Mouse (Mus musculus) natural killer cell, adult 2 months (primary cell): ENCODE results near the gene Pabpn1l.
"Not testable (repeated sequence)": the region's sequence is repeated elsewhere in the genome, so short reads cannot be mapped to it uniquely, and the experiment has no call there.

Experiments
- DNase-seq, 2 experiments: peaks; one replicate each; pipeline ENCODE4 v3.0.0; 2022; ENCODE audit warnings: low spot score in 2 of 2

Pabpn1l gene

DNA sequence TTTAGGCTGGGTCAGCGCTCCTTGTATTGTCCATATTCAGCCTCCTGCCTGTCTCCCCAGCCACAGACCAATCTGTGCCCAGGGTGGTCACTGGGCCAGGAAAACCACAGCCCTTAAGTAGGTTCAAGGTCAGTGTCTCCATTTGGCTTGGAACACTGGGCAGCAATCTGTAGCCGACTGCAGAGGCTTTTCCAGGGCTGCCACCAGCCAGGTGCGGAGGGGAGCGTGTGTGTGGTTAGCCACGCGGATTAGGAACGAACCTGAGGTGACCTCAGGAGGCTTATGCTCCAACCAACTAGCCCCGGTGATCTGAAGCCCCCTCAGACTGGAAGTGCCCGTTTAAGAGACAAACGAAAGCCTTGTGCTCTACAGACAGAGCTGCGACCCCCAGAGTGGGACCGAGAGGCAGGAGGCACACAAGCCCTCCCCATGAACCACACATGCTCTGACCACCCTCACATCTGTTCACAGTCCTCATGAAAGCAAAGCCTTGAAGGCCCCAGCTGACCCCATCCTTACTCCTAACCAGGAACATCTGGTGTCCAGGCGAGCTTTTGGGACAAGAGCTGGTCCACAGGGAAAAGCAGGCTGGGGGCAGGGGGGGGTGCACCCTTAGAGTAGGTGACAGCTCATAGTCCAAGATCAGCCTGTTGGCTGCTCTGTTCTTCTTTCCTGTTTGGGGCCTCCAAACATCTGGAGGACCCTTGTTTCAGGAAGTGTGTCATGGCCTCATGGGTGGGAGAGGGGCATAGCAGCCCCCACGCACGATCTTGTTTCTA lies 25.8 kb upstream of the Pabpn1l start:
- no peak for DNase-seq

DNA sequence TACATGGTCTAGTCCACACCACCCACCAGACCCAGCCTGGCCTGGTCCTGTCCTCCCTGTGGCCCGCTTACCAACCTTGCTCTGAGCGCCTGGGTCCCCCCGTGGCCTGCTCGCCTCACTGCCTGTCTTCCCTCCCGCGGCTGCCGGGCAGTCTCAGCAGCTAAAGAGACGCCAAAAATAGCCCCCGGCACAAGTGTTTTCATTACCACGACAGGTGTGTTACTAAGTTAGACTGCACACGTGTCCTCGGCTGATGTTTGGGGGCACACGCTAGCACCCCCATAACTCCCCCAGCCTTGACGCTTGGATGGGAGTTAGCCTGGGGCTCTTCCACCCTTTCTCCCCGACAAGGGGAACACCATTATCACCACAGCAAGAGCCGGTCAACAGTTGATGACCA lies 23.8 kb upstream of the Pabpn1l start:
- DNase-seq: no peak

DNA sequence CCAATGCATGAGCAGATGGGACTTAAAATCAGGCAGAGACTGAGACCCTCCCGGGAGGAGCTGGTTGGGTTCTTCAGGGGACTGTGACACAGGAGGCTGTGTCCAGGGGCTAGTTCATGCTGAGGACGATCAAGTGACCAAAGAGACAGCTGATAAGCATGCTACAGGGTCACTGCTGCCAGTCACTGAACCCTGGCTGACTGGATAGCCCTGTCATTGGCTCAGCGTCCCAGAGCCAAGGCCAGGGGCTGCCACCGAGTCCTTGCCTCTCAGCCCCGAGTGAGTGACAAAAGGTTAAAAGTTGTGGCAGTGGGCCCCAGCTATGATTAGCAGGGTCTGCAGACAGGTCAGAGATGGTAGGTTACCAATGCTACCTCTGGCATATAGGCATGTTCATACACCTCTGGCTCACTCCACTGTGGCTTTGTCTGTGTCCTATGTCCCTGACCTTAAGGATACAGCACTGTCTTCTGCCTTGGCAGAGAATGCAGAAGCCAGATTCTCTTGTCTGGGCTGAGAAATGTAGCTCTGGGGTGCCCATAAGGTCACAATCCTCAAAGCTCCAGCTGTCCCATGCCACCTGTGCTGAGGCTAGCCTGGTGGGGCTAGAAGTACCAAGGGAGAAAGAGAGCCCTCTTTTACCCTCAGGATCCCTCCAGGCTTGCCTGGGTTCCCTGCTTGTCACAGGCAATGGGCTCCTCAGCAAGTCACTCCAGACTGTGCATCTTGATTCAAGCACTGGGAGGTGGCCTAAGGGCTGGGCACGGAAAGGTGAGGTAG lies 21.8 kb upstream of the Pabpn1l start:
- DNase-seq: no peak

DNA sequence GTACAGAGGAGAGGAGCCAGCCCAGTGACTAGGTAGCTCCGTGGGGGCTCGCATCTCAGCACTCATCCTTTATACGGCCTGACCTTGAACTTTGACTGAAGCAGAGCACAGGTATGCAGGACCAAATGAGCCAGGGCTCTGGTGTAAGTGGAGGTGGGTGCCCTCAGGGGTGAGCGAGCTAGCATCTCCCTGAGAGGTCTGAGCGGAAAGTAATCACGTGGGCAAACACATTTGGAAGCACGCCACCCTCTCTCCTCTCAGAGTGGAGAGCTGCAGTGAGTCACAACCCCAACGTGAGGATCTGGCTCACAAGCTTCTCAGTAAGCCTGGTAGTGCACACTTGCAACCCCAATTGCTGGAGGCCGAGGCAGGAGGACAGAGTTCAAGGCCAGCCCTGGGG lies 19.5 kb upstream of the Pabpn1l start:
- DNase-seq: no peak

DNA sequence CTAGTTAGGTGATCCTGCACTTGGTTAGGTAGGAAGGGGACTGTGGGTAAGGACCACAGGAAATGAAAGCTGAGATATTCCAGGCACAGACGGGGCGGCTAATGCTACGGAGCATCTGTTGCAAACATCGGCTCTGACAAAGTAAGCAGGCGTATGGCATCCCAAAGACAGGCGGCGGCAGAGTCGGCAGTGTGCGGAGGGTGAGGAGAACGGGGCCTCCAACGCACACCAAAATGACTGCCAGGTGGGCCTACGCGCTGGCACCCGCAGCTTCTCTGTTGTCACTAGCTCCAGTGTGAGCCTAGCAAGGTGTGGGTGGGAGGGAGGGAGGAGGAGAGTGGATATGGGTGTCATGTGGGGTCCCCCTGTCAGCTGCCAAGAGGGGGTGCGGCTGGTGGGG lies 18.9 kb upstream of the Pabpn1l start:
- DNase-seq: no peak

DNA sequence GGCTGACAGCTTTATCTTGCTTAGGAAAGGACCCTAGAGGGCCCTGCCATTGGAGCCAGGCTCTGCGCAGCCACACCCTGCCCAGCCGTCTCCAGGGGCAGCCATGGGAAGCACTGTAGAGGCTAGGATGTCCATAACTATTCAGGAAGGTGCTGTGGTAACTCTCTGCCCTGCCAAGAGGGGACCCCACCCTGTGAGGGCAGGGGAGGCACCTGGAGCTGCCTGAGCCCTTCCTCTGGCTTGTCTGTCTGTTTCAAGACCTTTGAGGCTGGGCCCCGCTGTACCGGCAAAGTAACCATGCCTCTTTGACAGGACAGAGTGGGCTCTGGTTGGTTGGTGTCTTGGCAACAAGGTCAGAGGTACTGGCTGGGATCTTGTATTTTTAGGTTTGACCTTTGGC lies 18.3 kb upstream of the Pabpn1l start:
- DNase-seq: no peak

DNA sequence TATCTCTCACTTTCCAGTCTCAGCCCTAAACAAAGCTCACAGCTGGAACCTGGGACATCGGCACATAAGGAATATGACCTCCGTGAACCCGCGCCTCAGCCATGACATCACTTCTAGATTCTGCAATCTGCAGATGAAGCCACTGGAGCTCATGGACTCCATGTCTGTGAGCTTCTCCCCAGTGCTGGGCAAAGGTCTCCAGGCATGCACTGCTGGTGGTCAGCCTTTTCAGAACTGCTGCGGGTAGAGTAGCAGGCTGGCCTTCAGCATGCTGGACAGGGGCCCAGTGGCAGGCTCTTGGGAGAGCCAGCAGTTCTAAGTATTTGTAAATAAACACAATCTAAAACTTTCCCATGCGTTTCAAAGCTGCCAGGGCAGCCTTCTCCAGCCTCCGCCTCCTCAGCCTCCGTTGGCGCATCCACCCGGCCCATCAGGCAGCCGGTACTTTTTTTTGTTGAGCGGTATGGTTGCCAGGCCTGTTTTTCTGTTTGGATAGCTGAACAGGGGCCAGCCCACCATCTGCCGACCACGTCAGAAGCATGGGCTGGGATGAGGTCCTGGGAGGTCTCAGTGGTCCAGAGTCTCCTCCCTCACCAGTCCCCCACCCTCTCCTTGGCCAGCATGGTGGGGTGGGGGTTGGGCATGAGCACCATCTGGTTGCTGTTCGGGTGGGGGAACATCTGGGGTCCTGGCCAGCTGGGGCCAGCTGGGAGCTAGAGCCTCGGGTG lies 17.1 kb upstream of the Pabpn1l start:
- DNase-seq: no peak

DNA sequence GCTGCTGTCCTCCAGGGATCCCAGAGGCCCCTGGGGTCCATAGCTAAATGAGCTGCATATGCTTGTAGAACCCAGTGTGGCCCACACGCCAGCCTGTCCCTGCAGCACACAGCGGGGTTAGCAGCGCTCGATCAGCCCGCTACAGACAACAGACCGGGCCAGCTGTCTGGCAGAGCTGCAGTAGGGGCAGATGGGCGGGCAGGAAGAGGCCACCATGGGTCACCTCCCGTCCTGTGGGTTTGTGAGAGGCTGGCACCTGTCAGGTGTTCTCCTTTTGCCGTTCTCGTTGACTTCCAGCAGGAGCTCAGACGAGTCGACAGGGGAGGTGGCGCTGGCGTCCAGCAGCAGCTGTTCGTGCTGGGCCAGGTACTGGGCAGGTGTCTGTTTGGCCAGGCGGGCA lies 16.1 kb upstream of the Pabpn1l start:
- DNase-seq: no peak

DNA sequence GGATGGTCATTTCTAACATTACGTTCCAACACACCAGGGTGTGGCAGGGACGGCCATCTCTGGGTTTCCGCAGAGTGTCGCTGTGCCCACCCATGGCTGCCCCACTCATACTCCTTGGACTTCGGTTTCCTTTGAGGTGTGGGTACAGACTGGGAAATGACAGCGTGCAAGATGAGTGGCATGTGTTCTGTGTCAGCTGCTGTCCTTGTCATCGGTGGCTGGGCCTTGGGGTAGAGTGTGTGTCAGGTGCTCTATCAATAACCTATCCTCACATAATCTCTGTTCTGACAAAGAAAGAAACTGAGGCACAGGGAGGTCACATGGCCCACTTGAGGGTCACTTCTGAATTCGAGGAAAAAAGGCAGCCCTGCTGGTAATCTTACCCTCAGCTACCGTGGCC lies 14.7 kb upstream of the Pabpn1l start:
- DNase-seq: no peak

DNA sequence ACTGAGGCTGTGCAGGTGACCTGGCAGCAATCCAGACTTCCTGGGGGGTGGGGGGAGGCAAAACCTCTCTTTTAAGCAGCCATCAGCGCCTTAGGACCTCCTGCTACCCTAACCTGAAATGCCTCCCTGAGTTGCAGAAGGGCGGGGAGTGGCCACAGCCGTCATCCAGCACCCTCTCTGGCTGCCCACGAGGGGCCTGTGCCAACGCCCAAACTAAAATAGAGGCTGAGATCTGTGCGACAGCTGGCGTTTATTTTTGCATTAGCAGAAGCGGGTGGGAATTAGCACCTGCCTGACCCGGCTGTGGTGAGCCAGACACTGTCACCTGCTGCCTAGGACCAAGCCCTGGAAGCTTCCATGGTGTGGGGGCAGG lies 14.2 kb upstream of the Pabpn1l start:
- DNase-seq: no peak

DNA sequence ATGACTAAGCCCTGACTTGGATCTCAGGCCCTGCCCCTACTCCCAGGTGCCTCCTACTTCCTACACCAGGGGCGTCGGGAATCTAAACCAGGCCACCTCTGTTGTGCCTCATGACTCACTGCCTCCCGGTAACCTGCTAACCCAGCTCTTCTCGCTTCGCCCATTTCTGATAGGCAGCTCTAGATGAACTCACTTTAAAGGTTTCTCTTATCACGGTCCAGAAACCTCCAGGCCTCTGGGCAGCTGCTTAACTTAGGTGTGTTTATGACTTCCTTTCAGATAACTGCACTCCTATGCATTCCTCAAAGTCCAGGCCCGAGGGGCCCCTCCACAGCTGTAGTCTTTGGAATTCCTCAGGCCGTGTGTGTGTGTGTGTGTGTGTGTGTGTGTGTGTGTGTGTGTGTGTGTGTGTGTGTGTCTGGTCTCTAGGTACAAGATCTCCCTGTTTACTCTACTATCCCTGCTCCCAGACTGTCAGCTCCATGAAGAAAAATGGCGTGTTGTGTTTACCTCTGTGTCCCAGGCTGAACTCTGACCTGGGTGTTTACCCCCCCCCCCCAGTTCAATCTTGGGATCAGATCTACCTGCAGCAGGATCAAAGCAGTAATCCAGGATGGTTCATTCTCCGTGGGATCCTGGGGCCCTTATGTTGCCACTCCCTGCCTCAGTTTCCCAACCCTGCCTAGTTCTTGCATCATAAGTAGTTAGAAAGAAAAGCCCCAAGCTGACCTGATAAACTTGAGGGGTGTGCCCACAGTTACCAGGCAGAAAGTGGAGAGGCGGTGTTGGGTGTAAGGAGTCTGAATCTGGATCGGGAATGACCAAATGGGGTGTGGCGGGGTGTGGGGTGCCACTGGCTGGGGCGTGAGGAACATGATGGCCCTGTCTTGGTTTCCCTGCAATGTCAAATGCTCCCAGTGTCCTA lies 13.6 kb upstream of the Pabpn1l start:
- no peak for DNase-seq

DNA sequence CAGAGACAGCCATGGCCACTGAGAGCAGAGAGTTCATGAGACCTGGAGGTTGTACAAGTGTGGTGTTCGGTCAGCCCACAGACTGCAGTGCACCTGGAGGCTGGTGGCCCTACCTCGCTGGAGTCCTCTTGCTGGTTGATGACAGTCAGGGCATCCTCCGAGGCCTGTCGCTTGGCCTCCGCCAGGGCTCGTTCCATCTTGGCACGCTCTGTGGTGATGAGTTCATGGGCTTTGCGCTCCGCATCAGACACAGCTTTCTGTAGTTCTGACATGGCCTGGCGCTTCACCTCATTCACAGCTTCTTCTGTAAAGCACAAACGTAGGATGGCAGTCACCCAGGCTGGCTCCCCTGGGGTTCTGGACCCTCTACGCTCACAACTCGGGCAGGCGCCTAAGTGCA lies 10.7 kb upstream of the Pabpn1l start:
- DNase-seq: no peak

DNA sequence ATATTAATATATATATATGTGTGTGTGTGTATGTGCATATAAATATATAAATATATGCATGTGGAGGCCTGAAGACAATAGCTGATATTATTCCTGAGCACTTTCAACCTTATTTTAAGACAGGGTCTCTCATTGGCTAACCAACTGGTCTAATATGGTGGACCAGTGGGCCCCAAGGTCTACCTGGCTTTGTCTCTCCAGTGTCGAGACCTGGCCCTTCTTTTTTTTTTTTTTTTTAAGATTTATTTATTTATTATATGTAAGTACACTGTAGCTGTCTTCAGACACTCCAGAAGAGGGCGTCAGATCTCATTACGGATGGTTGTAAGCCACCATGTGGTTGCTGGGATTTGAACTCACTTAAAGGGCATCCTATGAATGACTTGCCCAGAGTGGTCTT lies 9.6 kb upstream of the Pabpn1l start:
- not testable (repeated sequence) for DNase-seq

DNA sequence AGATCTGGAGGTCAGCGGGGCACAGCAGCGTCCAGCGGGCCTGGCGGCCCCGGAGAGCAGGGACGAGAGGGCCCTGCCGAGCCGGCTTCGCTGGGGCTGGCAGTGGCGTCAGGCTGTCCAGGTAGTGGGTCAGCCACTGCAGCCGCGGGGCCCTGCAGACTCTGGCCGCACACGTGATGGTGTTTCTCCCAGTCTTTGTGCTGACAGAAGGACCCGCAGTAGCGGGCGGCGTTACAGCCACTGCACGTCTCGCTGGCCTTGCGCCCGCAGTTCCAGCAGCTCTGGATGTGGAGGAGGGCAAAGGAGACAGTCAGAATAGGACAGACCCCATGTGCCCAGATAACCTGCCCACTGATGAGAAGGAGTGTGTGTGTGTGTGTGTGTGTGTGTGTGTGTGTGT lies 8.2 kb upstream of the Pabpn1l start:
- no peak for DNase-seq

DNA sequence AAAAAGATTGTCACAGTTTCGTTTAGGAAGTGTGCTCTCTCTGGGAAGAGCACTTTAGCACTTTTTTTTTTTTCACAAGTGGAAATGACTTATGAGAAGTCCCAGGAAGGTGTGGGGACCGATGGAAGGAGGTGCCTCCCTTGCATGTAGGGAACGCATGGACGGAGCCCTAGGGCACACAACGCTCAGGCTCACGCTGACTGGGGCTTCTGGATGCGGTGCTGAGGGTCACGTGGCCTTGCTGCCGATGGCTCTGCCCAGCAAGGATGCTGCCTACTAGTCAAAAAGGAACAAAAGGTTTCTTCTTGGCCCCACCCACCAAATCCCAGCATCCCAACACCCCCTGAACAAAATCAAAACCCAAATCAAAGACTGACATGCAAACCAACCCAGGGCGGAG lies 6.8 kb upstream of the Pabpn1l start:
- no peak for DNase-seq

DNA sequence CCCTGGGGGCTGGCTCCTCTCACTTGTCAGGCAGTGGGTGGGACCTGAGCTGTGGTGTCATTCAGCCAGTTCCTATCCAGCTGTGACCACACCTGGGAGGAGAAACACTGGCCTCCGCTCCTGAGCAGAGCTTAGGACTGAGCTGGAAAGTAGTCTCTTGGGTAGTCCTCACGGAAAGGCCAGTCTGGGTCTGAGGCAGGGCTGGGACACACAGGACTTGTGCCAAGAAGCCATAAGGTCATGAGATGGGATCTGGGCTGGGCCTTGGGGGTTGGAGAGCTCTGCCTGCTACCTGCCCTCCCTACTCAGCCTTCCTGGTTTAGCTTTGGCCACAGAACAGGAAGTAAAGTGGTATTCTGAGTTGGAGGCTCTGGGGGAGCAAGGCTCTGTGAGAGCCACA lies 4.4 kb upstream of the Pabpn1l start:
- no peak for DNase-seq

DNA sequence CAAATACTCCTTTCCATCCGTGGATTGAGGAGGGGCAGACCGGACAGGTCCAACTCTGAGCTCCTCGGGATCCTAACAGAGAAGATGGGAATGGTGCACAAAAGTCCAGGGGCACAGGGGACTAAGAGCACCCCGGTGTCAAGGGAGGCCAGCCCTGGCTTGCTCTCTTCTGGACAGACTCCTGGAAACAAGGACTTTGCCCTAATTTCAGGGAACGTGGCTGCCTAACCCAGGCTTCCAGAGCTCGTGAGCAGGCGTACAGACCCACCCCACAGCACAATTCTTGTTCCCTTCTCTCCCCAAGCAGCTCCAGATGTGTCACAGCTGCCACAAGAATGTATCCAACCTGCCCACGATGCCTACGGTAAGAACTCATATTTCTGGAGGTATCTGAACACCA lies 3.3 kb upstream of the Pabpn1l start:
- no peak for DNase-seq

DNA sequence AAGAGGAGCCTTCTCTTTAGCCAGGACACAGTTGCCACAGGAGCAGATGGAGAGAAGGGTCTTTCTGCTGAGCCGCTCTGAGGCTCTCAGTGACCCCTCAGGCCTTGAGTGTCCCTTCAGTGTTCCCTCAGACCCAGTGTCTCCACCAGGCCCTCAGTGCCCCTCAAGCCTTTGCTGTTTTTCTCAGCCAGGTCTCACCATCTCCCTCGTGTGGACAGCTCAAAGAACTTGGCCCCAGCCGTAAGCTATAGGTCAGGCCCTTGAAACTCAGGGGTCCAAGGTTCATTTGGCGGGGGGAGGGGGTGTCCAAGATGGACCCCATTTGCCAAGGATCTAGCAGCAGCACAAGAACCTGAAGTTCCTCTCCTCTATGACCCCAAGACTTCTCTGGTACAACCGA lies 2.1 kb upstream of the Pabpn1l start:
- DNase-seq: no peak

DNA sequence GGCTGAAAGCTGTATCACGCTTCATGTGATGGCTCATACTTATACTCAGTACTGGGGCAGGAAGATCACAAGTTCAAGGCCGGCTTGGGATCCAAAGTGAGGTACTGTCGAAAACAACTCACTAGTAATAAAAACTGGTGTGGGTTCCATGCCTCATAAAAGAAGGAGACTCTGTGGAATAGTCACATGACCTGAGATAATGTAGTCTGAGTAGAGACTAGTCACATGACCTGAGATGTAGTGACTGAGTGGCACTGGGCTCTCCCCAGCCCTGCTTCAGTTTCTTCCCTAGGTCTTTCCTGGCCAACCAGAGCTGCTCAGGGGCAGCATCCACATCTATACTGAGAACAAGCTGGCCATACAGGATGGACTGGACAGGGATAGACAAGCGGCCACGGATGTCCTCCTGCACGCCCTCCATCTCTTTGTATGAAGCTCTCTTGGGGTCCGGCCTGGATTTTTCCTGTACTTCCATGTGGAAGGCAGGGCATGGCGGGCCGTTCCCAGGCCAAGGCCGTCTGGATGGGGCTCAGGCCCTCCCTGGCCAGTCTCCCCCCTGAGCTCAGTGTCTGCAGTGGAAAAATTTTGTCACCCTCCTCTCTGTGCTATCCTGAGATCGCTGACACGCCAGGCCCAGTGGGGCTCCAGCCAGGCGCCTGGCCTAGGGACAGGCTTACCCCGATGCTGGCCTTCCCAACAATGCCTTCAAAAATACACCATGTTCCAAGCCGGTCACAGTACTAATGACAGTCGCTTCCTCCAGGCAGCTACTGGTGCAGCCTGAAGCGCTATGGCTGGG lies 1.5 kb upstream of the Pabpn1l start:
- DNase-seq: no peak

DNA sequence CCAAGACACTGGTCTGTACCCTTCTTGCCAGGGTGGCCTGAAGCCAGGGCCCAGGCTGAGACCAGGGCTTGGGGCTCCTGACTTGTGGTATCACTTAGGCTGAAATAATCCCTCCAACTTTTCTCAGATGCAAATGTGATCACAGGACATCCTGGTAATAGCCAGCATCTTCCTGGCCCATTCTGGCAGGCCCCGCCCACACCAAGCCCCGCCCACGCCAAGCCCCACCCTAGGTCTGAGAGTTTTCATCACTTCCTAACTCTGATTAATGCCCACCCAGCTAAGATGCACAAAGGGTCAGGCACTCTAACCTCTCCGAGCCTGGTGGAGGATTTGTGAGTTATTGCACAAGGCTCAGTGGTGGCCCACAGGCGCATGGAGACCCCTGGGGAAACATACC lies 2.1 kb downstream of the Pabpn1l start:
- no peak for DNase-seq
